Mouse (Mus musculus) cortical plate, adult 2 months (tissue): ENCODE measurements at regions not wholly inside any gene's neighbourhood (a gene's known extent, or its start where the extent isn't known, plus 50 kb on each side); places are given as distances from the start of the nearest gene placed in this dataset.

Experiments used
- CTCF ChIP-seq: fragments of 200-500 bp; IDR thresholded peaks from 2 replicates; pipeline ENCODE4 v1.5.1; 2011; ENCODE audit warnings: mild to moderate bottlenecking, control low read depth, low read length; ENCODE audit not compliant: insufficient read depth; ENCODE audit errors: extremely low read depth
- POLR2A ChIP-seq: fragments of 200-500 bp; IDR thresholded peaks from 2 replicates; pipeline ENCODE4 v1.6.1; 2011; ENCODE audit warnings: mild to moderate bottlenecking, low read length, control low read depth; ENCODE audit not compliant: insufficient read depth; ENCODE audit errors: extremely low read depth

DNA sequence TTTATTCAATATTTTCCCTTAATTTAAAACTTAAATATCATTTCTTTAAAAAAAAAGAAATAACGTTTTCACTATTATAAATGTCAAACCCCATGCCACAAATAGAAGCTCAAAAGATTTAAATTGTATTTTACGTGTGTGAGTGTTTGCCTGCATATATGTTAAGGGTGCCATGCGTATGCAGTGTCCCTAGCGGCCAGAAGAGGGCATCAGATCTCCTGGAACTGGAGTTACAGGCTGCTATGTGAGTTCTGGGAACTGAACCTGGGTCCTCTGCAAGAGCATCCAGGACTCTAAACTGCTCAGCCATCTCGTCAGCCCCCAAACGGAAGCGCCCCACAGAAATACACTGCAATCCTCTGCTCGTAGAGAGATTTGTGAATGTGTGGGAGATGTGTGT, 122.7 kb downstream of the Vrk1 start:
- TF ChIP-seq CTCF (no peak), POLR2A (no peak)
